Mouse (Mus musculus) megakaryocyte-erythroid progenitor cell, adult 5-6 weeks (primary cell): Measurements from ENCODE around the gene Epb41l1. TPM values are rescaled to one million over a fixed set of nuclear protein-coding genes. Genes with fewer than 3 reads are reported as not detected.

ENCODE experiments used
- ATAC-seq: replicated peaks from 2 replicates; pipeline ENCODE4 v1.8.0; 2016; ENCODE audit warnings: mild to moderate bottlenecking, inconsistent platforms; ENCODE audit not compliant: severe bottlenecking, poor library complexity, low FRiP score, low TSS enrichment
- total RNA-seq, 2 experiments: library from RNA; stranded (forward) in 1 of 2; stranded (reverse) in 1 of 2; fragments of 200-1000, 215-1000 nt in 1 of 2; fragments of >200 nt in 1 of 2; fragmentation: Nextera tagmentation in 1 of 2; gene quantifications; 2 replicates each; pipeline ENCODE4 v1.2.3; 2014 to 2017

Gene Epb41l1
- total RNA-seq, 2 experiments from 2014 or later, result not detected

GRCm38 (mm10) chr2:156453822-156454221, 33.1 kb downstream of the Epb41l1 start:
- ATAC-seq, result no peak

GRCm38 (mm10) chr2:156455508-156456108, 34.9 kb downstream of the Epb41l1 start:
- no peak for ATAC-seq

GRCm38 (mm10) chr2:156456386-156457342, 36.0 kb downstream of the Epb41l1 start:
- ATAC-seq, result no peak

GRCm38 (mm10) chr2:156457343-156457717, 36.6 kb downstream of the Epb41l1 start:
- peak; percentile 80 for ATAC-seq

DNA sequence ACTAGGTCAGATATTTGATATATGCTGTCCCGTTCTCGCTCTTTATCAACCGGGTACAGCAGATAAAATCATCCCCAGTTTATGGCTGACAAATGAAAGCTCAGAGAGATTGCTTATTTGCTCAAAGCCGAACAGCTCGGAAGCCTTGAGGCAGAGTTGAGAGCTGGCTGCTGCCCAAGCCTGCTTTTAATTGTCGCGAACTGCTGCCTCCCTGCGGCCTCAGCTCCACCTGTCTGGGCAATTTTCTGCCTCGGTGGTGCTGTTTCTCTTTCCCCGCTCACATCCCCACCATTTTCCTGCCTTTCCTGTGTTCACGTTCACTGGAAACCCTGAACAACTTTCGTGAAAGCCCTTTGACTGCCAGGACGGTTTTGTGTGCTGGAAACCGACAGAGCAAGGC, 39.8 kb downstream of the Epb41l1 start:
- no peak for ATAC-seq

DNA sequence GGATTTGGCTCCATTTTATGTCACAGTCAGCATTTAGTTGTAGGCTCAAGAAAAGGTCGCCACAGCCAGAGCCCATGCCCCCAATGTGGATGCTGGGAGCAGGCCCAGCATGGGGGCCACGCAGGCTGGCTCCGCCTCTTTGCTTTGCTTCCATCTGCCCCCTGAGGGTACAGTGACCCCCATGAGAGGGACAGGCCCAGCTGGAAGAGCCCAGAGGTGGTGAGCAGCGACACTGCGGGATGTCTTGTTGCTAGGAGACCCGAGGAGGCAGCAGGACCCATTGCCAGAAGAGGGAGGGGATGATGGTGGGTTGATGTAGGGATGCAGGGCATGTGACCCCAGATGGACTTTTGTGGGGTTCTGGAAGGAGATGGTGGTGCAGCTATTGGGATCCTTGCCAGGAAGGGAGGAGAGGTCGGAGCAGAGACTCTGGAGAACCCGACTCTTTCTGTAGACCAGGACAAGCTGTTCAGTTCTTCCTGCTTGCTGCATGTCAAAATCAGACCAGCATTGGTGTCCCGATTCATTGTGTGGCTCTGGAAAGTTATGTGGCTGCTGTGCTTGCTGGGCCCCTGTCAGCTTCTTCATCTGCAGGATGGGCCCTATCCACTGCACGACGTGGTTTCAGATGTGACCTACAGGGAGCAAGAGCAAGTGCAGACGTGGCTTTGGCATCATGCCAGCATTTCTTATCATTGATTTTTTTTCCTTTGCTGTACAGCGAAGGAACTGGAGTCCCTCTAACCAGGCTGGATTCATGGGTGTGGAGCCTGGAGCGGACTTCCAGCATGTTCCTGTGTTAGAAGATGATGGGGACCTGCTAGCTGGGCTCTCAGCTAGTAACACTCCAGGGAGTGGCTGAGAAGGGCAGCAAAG, 41.7 kb downstream of the Epb41l1 start:
- ATAC-seq, result peak; percentile 66

- ATAC-seq, result no peak
Measured at GRCm38 (mm10) chr2:156464416-156464815, 43.7 kb downstream of the Epb41l1 start.

- ATAC-seq, result no peak
Measured at GRCm38 (mm10) chr2:156467538-156467937, 46.8 kb downstream of the Epb41l1 start.

DNA sequence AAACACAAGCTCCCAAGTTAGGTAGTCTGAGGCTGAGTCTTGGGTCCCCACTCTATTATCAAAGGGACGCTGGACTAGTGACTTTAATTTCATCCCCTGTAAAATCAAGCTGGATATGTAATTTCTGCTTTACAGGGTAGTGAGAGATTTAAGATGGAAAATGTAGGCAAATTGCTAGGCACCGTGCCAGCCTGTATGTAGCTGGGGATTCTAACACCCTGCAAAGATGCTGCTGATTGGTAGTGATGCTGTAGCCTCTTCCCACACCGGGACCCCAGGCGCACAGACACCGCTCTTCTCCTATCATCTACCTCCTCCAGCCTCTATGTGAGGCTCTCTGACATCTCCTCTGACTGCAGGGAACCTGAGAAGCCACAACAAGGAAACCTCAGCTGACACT, 48.2 kb downstream of the Epb41l1 start:
- ATAC-seq, result no peak

DNA sequence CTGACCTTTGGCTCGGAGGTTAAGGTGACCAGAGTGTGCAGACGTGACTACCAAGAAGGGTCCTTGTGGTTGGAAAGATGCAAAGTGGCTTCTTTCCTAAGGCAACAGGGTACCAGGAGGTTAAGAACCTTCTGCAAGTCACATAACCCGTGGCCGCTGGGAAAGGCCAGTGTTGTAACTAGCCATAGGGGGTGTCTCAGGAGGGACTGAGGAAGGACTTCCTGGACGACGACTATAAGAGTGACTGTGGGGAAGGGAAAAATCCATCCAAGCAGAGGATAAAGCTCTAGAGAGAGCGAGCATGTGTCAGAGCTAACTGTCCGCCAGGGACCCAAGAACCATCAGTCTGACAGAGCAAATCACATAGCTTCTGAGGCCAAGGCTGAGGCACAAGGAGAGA, 48.8 kb downstream of the Epb41l1 start:
- ATAC-seq, result no peak

DNA sequence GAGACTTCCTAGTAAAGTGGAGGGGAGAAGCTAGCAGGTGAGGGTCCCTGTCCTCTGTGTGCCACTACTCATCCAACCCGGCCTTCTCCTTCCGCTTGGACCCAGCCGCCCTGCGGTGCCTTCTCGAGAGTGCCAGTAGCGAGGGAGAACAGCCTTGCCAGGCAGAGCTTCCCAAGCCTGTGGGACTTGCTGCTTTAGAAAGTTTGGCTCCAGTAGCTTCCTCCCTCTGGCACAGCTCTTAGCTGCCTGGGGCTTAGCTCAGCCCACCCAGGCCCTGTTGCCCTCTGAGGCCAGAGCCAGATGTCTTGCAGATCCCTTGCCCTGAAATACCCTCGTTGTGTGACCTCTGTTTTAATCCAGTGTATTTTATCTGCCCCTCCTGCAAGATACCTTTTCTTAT, 50.2 kb downstream of the Epb41l1 start:
- ATAC-seq, result no peak

DNA sequence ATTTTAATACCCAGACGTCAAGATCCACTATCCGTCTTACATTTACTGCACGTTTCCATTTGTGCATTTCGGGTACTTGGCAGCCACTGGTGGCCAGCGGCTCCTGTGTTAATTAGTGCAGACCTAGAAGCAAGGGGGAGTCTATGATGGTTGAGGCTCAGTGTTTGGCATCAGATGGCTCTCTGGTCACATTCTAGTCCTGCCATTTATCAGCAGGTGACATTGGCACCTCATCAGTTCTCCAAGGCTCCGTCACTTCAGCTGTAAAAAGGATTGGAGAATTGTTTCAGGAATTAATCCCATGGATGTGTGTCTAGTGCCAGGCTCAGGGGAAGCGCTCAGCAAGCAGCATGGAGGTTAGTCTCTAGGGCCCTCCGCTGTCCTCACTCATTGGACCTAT, 51.6 kb downstream of the Epb41l1 start:
- no peak for ATAC-seq

DNA sequence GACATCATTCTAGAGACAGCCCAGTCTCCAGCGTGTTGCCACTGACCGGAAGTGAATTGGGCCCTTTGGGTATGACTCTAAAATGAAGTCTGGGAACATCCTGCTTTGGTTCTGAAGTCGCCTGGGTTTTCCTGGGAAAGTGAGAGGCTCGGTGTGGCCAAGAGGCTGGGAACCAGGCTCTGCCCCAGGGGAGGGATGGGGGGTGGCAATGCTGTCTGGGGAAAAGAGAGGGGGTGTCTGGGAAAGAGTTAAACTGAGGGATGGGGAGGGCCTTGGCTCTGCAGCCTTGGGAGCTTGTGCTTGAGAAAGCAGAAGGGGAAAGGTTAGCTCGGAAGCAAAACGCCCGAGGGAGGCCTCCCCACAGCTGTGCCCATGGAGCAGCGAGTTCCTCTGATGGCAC, 53.0 kb downstream of the Epb41l1 start:
- ATAC-seq, result no peak

GRCm38 (mm10) chr2:156474111-156474510, 53.4 kb downstream of the Epb41l1 start:
- ATAC-seq, result no peak

- ATAC-seq, result 0 out of 2 replicates have a peak, but pooled peaks have one; percentile 17
Measured at GRCm38 (mm10) chr2:156474891-156475284, 54.2 kb downstream of the Epb41l1 start.

DNA sequence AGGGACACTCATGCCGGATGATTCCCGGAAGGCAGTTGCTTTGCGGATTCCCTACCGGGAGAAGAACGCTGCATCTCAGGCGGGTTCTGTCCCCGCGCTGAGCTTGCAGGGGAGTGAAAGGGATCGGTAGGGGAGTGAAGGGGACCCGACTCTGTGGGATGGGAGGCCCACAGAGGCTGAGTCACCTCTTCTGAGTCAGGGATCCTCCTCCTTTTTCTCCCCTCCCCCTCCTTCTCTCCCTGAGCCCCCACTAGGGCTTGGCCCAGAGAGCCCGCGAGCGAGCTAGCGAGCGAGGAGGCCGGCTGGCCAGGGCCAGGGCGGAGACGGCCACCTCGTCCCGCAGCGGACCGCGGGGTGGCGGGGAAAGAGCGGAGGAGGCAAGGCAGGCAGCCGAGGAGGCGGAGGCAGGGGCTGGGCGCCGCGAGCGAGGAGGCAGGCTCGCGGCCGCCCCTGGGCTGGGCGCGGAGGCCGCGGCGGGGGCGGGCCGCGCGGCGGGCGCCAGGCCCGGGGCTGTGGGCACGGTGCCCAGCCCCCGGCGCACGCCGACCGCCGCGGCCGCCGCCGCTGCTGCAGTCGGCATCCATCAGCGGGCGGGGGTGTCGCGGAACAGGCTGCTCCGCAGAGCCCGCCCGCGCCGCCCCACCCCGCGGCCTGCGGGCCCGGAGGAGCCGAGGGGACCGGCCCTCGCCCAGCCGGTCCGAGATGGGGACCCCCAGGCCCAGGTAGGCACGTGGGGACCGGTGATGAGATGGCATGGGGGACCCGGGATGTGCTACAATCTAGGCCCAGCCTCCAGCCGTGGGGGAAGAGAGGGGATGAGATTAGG, 54.8 kb downstream of the Epb41l1 start:
- peak; percentile 40 for ATAC-seq

DNA sequence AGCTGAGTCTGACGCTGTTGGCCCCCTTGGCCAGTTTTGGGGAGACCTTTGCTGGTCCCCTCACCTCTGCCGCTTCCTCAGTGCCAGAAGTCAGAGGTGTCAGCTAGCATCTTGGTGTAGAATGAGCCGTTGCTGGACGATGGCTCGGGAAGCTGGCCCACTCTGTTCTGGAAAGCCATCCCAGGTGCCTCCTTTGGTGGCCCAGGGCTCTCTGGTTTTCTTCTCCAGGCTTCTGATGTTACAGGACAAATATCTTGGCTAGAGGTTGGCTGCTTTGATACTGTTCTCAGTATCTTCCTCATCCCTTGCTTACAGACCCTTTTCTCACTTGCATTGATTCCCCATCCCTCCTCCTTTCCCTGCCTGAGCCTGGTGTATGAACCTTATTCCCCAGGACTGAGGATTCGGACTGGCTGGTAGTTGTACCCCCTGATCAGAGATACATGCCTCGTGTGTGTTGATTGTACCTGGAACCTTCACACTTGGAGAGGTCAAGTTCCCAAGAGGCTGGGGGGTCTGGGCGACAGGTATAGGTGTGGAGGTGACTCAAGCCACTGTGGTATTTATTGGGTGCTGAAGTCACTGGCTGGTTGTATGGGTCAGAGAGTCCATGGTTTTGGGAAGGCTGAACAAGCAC, 55.5 kb downstream of the Epb41l1 start:
- no peak for ATAC-seq

DNA sequence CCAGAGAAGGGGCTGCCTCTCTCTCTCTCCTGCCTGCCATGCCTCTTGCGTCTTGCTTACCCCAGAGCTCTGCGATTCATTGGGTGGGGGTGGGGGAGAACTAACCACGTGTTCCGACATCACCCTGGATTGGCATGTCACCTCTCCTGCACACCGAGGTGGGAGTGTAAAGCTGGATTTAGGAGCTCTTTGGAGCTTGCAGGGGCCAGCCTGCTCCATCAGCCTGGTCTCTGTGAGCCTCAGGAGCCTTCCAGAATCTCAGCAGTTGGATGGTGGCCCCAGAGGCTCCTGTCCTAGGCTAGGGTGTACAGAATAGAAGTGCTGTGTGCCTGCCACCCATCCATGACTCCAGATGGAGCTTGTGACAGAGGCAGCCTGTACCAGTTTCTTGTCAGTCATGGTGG, 56.0 kb downstream of the Epb41l1 start:
- ATAC-seq, result no peak
